Mouse (Mus musculus) embryonic facial prominence, embryonic 13.5 days (tissue): ENCODE results near the gene Plekhn1. TPM values are rescaled to one million over a fixed set of nuclear protein-coding genes. Genes with fewer than 3 reads are reported as not detected.

Source experiments
- ATAC-seq: fragments of 200-750 bp; cut with Nextera tagmentation; 2 replicates; pipeline ENCODE4 v1.8.0; 2017; ENCODE audit warnings: low read depth; ENCODE audit not compliant: insufficient number of reproducible peaks, insufficient read depth, low FRiP score, low TSS enrichment
- H3K27ac ChIP-seq: fragments of 300-500 bp; sonication (generic); 2 replicates; pipeline ENCODE4 v1.5.1; 2015; ENCODE audit warnings: moderate library complexity, mild to moderate bottlenecking, inconsistent platforms
- H3K27me3 ChIP-seq: fragments of 300-500 bp; sonication (generic); 2 replicates; pipeline ENCODE4 v1.6.1; 2015; ENCODE audit warnings: mild to moderate bottlenecking, inconsistent platforms
- H3K36me3 ChIP-seq: fragments of 300-500 bp; sonication (generic); 2 replicates; pipeline ENCODE4 v1.6.1; 2015; ENCODE audit warnings: mild to moderate bottlenecking, inconsistent platforms
- H3K4me1 ChIP-seq: fragments of 300-500 bp; sonication (generic); 2 replicates; pipeline ENCODE4 v1.6.1; 2015; ENCODE audit warnings: inconsistent platforms
- H3K4me2 ChIP-seq: fragments of 300-500 bp; sonication (generic); 2 replicates; pipeline ENCODE4 v1.6.1; 2015; ENCODE audit warnings: moderate library complexity, mild to moderate bottlenecking, inconsistent platforms
- H3K4me3 ChIP-seq: fragments of 300-500 bp; sonication (generic); 2 replicates; pipeline ENCODE4 v1.5.1; 2015; ENCODE audit warnings: mild to moderate bottlenecking, inconsistent platforms
- H3K9ac ChIP-seq: fragments of 300-500 bp; sonication (generic); 2 replicates; pipeline ENCODE4 v1.6.1; 2015; ENCODE audit warnings: mild to moderate bottlenecking, inconsistent platforms
- H3K9me3 ChIP-seq: fragments of 300-500 bp; sonication (generic); 2 replicates; pipeline ENCODE4 v1.6.1; 2016; ENCODE audit warnings: inconsistent platforms
- WGBS: fragments of 180-500 bp; shearing (Covaris S2); methylation state at CpG from one replicate; pipeline ENCODE4 v1.1.7; 2015; ENCODE audit warnings: mixed read lengths; 5-methylcytosine and 5-hydroxymethylcytosine counted together
- polyA plus RNA-seq: library from polyadenylated mRNA; unstranded; fragments of >200 nt; fragmentation: Nextera tagmentation; extraction: Ambion mirVana; gene quantifications from 2 replicates; pipeline ENCODE4 v1.2.1, GENCODE M21; 2015

Gene Plekhn1
- polyA plus RNA-seq, 1 experiment from 2014 or later, result 29.9 TPM

DNA sequence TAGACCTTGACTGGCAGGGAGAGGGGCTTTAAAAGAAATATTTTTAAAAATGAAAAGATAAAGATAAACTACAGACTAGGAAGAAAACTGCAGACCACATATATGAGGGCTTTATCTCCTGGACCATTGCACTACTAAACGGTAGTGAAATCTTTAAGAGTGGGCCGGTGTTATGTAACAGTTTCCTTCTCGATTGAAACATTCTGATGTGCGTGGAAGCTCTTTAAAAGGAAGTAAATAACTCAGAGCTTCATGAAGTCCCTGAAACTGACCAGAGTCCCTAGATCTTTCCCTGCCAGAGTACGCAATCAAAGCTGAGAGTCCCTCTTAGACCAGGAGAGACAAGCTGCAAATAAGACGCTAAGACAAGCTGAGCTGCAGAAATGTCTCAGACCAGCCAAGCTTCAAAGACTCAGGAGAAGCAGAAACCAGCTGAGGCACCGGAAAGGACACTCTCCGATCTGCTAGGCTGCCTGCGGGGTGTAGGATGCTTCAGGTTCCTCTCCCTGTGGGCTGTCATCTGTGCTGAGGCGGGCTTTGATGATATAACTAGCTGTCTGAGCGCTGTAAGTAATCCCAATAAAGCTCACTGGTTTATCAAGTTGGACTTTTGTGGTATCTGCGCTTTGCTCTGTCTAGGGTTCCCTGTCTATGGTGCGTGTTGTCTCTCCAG, 24.6 kb downstream of the Plekhn1 start:
- Histone ChIP-seq H3K9ac (no peak overlapping the region), H3K27ac (no peak overlapping the region), H3K4me1 (no peaks in the 10 kb centered on the region), H3K9me3 (no peaks in the 10 kb centered on the region), H3K4me2 (no peak overlapping the region), H3K4me3 (no peak overlapping the region), H3K36me3 (no peaks in the 10 kb centered on the region), H3K27me3 (peaks cover 8% of the 10 kb centered on the region)
- no peak for ATAC-seq
- 69% methylated on average over 13 of the region's 13 CpGs for WGBS

DNA sequence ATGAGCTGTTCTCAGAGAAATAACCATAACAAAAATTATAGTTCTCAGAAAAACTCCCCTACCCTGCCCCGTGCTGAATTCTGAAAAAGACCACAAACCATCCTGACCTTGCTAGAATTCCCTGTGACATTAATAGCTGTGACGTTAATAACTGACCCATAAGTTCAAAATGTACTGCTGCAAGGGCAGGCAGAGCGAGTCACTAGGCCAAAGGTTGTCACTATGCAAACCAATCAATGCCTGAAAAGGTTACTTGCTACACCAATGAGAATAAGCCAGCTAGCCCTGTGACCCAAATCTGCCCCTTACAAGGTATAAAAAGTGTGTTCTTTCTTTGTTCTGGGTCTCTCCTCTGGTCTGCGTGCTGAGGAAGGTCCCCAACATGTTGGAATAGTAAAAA, 25.8 kb downstream of the Plekhn1 start:
- Histone ChIP-seq H3K9ac (no peak overlapping the region), H3K27me3 (peaks cover 21% of the 10 kb centered on the region), H3K4me1 (peaks cover 7% of the 10 kb centered on the region), H3K4me3 (no peak overlapping the region), H3K27ac (no peak overlapping the region), H3K36me3 (no peaks in the 10 kb centered on the region), H3K9me3 (no peaks in the 10 kb centered on the region), H3K4me2 (no peak overlapping the region)
- WGBS, result 87% methylated on average over 4 of the region's 4 CpGs
- ATAC-seq, result no peak

DNA sequence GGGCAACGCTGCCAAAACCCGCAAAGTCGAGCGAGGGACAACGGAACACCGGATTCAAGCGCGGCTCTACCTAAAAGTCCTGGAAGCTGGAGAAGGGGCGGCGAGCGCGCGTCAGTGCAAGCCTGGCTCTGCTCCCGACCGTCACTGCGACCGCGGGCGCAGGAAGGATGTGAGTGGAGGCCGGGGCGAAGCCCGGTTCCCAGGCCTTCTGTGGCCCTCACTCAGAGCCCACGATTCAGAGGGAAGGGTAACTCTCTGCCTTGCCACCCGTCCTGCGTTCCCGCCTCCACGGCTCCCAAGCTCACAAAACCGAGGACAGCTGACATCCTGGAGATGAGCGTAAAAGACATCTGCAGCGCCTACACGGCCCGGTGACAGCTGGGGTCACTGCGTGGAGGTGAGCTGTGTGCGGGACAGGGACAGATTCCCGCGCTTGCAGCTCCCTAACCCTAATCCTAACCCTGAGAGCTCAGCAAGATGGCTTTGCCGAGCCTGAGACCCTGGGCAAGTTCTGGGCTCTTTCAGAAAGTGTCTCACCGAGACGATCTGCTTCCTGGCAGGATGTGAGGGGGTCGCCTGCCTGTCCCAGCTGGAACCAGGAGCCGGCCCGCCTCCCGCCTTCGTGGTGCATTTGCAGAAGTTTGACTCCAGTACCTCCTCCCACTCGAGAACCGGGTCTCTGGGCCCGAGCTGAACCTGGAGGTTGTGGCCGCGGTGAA, 31.1 kb downstream of the Plekhn1 start:
- ATAC-seq, result no peak
- H3K9me3 ChIP-seq, result no peaks in the 10 kb centered on the region
- peaks cover 20% of the 10 kb centered on the region for H3K4me1 ChIP-seq
- H3K9ac ChIP-seq, result peak overlapping the region; percentile 75
- no peak overlapping the region for H3K27ac ChIP-seq
- peak overlapping the region; percentile 57 for H3K4me3 ChIP-seq
- H3K27me3 ChIP-seq, result peaks cover 39% of the 10 kb centered on the region
- H3K36me3 ChIP-seq, result no peaks in the 10 kb centered on the region
- peak overlapping the region; percentile 98 for H3K4me2 ChIP-seq
- WGBS, result under 1% methylated on average over 49 of the region's 49 CpGs

DNA sequence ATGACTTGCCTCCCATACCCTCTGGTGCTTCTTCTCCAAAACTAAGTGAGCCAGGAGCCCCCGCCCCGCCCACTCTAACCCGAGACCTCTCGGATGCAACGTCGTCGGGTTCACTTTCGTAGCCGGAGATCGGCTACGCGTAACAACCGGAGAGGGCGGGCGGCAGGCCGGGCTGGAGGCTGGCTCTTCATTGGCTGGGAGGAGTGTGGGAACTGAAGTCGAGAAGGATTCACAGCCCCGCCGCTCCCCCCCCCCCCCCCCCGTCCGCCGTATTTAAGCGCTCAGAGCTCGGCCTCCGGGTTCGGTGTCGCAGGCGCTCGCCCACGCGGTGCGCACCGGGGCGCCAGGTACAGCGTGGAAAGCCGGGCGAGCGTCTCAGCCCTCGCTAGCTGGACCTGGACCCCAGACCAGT, 31.6 kb downstream of the Plekhn1 start, which contains the start of gene AW011738:
Gene AW011738 (plus strand): TSS at position 304 of the 412 bp plus-strand sequence.
- peak within 1 kb of the TSS; percentile 57 for H3K4me3 ChIP-seq
- 0 out of 2 replicates have a peak, but pooled peaks have one; percentile 38 for ATAC-seq
- peak within 1 kb of the TSS; percentile 75 for H3K9ac ChIP-seq
- H3K27me3 ChIP-seq, result peaks cover 39% of the 10 kb centered on the region
- under 1% methylated on average over 32 of the region's 39 CpGs for WGBS
- peaks cover 20% of the 10 kb centered on the region for H3K4me1 ChIP-seq
- H3K36me3 ChIP-seq, result no peaks in the 10 kb centered on the region
- no peak within 1 kb of the TSS for H3K27ac ChIP-seq
- H3K9me3 ChIP-seq, result no peaks in the 10 kb centered on the region
- peak within 1 kb of the TSS; percentile 98 for H3K4me2 ChIP-seq

DNA sequence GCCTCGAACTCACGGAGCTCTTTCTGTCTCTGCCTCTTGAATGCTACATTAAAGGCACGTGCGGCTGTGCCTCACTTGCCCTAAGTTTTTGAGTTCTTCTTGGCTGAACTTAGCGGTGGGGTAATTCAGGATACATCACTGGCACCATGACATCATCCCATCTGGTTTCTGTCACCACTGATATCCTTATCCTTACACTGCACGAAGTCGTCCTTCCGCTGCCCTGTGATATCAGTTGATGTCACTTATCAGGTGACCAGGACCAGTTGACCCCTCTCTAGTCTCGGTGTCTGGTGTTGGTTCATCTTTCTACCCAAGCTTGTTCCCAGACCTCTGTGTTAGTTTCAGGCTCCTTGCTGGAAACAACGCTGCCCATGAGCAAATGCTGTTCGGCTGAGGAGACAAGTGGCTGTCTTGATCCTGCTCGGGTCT, 32.2 kb downstream of the Plekhn1 start:
- Histone ChIP-seq H3K9me3 (no peaks in the 10 kb centered on the region), H3K27me3 (peaks cover 39% of the 10 kb centered on the region), H3K9ac (peak overlapping the region; percentile 75), H3K27ac (no peak overlapping the region), H3K36me3 (no peaks in the 10 kb centered on the region), H3K4me3 (peak overlapping the region; percentile 57), H3K4me1 (peaks cover 22% of the 10 kb centered on the region), H3K4me2 (peak overlapping the region; percentile 98)
- no peak for ATAC-seq
- WGBS, result 37% methylated on average over 12 of the region's 12 CpGs

DNA sequence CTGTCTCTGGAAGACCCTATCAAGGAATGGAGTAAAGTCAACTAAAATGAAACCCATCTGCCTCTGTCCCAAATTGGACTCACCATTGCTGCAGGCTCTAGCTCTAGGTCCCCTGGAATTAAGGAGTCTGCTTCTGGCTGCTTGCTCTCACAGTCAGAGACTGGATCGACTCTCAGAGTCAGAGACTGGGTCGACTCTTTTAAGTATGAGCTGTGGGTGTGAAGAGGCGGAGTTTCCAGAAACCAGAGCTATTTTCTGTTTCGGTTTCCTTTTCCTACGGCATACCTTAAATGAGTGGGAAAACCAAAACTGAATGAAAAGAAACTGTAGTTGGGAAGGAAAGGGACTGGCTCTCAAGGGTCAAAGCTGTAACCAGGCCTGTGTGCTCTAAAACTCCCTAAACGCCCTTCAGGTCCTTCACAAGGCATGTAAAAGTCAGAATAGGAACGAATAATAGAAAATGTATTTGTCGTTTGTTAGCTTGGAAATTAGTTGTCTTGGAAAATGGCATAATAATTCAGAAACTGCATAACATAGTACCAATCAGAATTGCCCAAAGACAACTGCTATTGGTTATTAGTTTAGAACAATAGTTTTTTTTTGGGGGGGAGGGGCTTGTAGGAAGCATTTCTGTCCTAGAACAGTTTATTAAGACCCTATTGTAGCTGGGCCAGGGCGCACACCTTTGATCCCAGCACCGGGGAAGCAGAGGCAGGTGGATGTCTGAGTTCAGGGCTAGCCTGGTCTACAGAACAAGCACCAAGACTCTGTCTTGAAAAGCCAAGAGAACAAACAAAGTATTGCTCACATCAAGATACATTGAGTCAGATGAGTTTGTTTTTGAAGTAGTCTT, 33.8 kb downstream of the Plekhn1 start, which contains the start of gene Isg15:
Gene Isg15 (minus strand): TSS at position 196 of the 853 bp plus-strand sequence.
- H3K4me3 ChIP-seq, result no peak within 1 kb of the TSS
- H3K36me3 ChIP-seq, result no peaks in the 10 kb centered on the region
- H3K27me3 ChIP-seq, result peaks cover 35% of the 10 kb centered on the region
- H3K4me1 ChIP-seq, result peaks cover 30% of the 10 kb centered on the region
- ATAC-seq, result no peak
- H3K9me3 ChIP-seq, result no peaks in the 10 kb centered on the region
- no peak within 1 kb of the TSS for H3K27ac ChIP-seq
- H3K9ac ChIP-seq, result no peak within 1 kb of the TSS
- no peak within 1 kb of the TSS for H3K4me2 ChIP-seq
- 55% methylated on average over 10 of the region's 10 CpGs for WGBS

DNA sequence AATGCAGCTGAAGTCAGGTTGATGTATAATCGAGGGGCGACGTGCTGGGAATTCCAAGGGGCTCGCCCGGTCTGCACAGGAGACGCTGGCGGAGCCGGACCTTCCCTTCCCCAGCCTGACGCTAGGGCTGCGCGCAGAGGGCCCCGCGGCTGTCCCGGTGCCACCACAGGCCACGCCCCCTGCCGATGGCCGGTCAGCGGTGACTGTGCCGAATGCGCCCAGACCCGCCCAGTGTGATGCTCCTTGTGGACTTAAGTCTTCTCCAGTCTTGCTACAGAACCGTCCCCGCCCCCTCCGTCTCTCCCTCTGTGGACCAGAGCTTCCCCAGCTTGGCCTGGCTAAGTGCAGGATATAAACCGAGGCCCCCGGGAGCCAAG, 36.8 kb downstream of the Plekhn1 start:
- peaks cover 20% of the 10 kb centered on the region for H3K36me3 ChIP-seq
- H3K9me3 ChIP-seq, result no peaks in the 10 kb centered on the region
- peaks cover 9% of the 10 kb centered on the region for H3K27me3 ChIP-seq
- peak overlapping the region; percentile 92 for H3K4me3 ChIP-seq
- WGBS, result under 1% methylated on average over 26 of the region's 26 CpGs
- peak overlapping the region; percentile 80 for H3K4me2 ChIP-seq
- H3K27ac ChIP-seq, result peak overlapping the region; percentile 92
- peak; percentile 81 for ATAC-seq
- H3K9ac ChIP-seq, result peak overlapping the region; percentile 76
- H3K4me1 ChIP-seq, result peaks cover 47% of the 10 kb centered on the region

DNA sequence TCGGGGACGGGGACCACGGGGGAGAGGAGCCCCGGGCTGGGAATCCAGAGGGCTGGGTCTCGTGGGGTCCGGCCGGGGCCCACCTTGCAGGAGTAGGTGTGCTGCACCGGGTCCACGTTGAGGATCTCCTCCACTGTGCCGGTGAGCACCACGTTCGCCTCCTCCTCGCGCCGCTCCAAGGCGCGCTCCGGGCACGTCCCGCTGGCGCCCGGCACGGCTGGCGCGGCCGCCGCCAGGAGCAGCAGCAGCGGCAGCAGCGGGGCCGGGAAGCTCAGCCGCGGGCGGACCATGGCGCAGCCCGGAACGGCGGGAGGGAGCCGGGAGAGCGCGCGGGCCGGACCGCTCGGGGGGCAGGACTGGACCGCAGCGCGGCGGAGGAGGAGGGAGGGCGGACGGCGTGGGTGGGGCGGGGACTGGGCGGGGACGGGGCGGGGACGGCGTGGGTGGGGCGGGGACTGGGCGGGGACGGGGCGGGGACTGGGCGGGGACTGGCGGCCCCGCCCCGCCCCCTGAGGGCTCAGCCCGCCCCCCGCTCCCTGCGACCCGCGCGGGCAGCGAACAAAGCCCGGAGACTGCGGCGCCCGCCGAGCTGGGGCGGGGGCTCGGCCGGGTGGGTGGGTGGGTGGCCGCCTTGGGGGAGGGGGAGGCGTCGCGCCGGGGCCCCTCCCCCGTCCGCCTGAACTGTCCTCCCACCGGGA, 37.4 kb downstream of the Plekhn1 start, which contains the start of gene Agrn:
Gene Agrn (minus strand): TSS at position 358 of the 698 bp plus-strand sequence.
- WGBS, result 0% methylated on average over 28 of the region's 88 CpGs
- peaks cover 3% of the 10 kb centered on the region for H3K27me3 ChIP-seq
- peak within 1 kb of the TSS; percentile 92 for H3K27ac ChIP-seq
- peak; percentile 79 for ATAC-seq
- H3K36me3 ChIP-seq, result peaks cover 26% of the 10 kb centered on the region
- peak within 1 kb of the TSS; percentile 92 for H3K4me3 ChIP-seq
- H3K9ac ChIP-seq, result peak within 1 kb of the TSS; percentile 90
- no peaks in the 10 kb centered on the region for H3K9me3 ChIP-seq
- H3K4me1 ChIP-seq, result peaks cover 47% of the 10 kb centered on the region
- peak within 1 kb of the TSS; percentile 96 for H3K4me2 ChIP-seq

DNA sequence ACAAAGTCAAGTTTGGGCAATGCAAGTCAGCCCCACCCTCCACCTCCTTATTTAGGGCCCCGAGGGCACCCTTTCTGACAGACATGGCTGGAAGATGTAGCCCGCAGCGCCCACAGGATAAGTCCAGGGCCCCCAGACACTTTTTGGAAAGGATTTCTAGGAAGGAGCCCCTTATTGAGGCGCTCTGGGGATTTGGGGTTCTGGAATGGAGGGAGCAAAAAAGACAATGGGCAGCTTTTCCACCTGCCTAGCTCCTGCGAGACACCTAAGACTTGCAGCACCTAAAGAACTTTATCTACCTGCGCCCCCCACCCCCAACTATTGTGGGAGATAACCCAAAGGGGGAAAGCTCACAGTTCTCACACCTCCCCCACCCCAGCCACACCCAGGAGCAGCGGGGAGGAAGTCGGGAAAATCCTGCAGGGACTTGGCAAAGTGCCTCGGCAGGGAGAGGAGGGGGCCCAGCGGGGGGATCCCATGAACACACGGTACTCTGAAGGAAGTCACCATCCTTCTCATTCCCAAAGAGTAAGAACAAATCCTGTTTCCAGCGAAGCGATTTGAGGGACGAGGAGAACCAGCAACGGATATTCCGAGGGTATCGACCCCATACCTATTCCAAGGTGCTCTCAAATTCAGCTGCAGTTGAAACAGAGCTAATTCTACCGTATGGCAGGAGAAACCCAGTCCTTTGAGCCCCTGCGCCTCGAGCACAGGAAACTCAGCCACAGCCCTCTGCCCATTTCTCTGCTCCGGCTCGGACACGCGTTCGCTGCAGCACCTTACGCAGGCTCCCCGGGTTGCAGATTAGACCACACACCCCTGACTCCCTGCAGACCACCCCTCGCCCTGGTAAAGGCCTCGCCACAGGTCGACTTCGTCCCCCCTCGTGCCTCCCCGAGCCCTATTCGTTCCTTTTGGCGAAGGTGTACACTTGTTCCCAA, 38.5 kb downstream of the Plekhn1 start:
- ATAC-seq, result no peak
- Histone ChIP-seq H3K4me3 (peak overlapping the region; percentile 92), H3K4me1 (peaks cover 57% of the 10 kb centered on the region), H3K27me3 (no peaks in the 10 kb centered on the region), H3K36me3 (peaks cover 35% of the 10 kb centered on the region), H3K4me2 (peak overlapping the region; percentile 96), H3K9me3 (no peaks in the 10 kb centered on the region), H3K27ac (peak overlapping the region; percentile 80), H3K9ac (peak overlapping the region; percentile 90)
- WGBS, result 4% methylated on average over 35 of the region's 35 CpGs

DNA sequence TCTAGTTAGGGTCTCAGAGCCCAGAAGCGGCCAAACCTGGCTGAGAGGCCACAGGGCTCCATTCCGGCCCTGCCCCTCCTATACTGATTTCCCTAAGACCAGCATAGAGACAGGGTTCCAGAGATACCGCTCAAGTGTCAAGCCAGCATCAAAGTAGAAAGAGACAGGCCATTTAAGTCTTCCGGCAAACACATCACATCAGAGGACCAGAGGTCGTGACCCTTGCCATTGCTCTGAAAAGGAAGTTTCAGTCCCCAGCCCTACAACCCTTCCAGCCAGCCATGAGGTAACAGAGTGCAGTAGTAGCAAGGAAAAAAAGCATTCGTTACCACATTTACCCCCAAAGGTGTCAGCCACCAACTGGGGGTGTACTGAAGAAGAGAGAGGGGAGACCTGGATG, 40.3 kb downstream of the Plekhn1 start:
- Histone ChIP-seq H3K9ac (no peak overlapping the region), H3K4me3 (no peak overlapping the region), H3K4me2 (peak overlapping the region; percentile 96), H3K4me1 (peaks cover 71% of the 10 kb centered on the region), H3K27ac (no peak overlapping the region), H3K27me3 (no peaks in the 10 kb centered on the region), H3K9me3 (no peaks in the 10 kb centered on the region), H3K36me3 (peaks cover 50% of the 10 kb centered on the region)
- ATAC-seq, result no peak
- 35% methylated on average over 6 of the region's 6 CpGs for WGBS
